Mouse (Mus musculus): Measurements from ENCODE around the gene Fam76a.
A peak's percentile ranks its signal among the peaks of the same experiment; 100 is the strongest.
"Not testable (repeated sequence)": the region's sequence is repeated elsewhere in the genome, so short reads cannot be mapped to it uniquely, and the experiment has no call there.

Fam76a gene

GRCm38 (mm10) chr4:132945261-132946046 is 23.1 kb upstream of the Fam76a start:
- peak; percentile 73 for DNase-seq (ENCODE audit: low spot score)

- DNase-seq (ENCODE audit: low spot score), result no peak
These were observed 22.4 kb upstream of the Fam76a start for GRCm38 (mm10) chr4:132944776-132945175.

GRCm38 (mm10) chr4:132944106-132944505 is 21.7 kb upstream of the Fam76a start:
- no peak for DNase-seq (ENCODE audit: low spot score)

- no peak for DNase-seq (ENCODE audit: low spot score)
These were observed 20.7 kb upstream of the Fam76a start for GRCm38 (mm10) chr4:132943088-132943487.

- no peak for DNase-seq (ENCODE audit: low spot score)
These were observed 18.8 kb upstream of the Fam76a start for GRCm38 (mm10) chr4:132941012-132941729.

- DNase-seq (ENCODE audit: low spot score), result peak; percentile 51
These were observed 17.2 kb upstream of the Fam76a start for GRCm38 (mm10) chr4:132939421-132940127.

- no peak for DNase-seq (ENCODE audit: low spot score)
These were observed 16.0 kb upstream of the Fam76a start for GRCm38 (mm10) chr4:132938181-132938941.

- DNase-seq (ENCODE audit: low spot score), result no peak
These were observed 12.3 kb upstream of the Fam76a start for GRCm38 (mm10) chr4:132934639-132935038.

- no peak for DNase-seq (ENCODE audit: low spot score)
These were observed 10.5 kb upstream of the Fam76a start for GRCm38 (mm10) chr4:132932752-132933404.

GRCm38 (mm10) chr4:132930784-132931183 is 8.4 kb upstream of the Fam76a start:
- peak; percentile 27 for DNase-seq (ENCODE audit: low spot score)

- not testable (repeated sequence) for DNase-seq (ENCODE audit: low spot score)
These were observed 4.2 kb upstream of the Fam76a start for GRCm38 (mm10) chr4:132926520-132926919.

GRCm38 (mm10) chr4:132922061-132922530 is 262 bp downstream of the Fam76a start:
- DNase-seq (ENCODE audit: low spot score), result no peak

GRCm38 (mm10) chr4:132921488-132921887 is 870 bp downstream of the Fam76a start:
- DNase-seq (ENCODE audit: low spot score), result no peak

- DNase-seq (ENCODE audit: low spot score), result no peak
These were observed 2.2 kb downstream of the Fam76a start for GRCm38 (mm10) chr4:132920171-132920570.

GRCm38 (mm10) chr4:132918493-132918892 is 3.9 kb downstream of the Fam76a start:
- DNase-seq (ENCODE audit: low spot score), result not testable (repeated sequence)

- DNase-seq (ENCODE audit: low spot score), result no peak
These were observed 10.2 kb downstream of the Fam76a start for GRCm38 (mm10) chr4:132912156-132912555.

GRCm38 (mm10) chr4:132905843-132906360 is 16.5 kb downstream of the Fam76a start:
- no peak for DNase-seq (ENCODE audit: low spot score)

- no peak for DNase-seq (ENCODE audit: low spot score)
These were observed 17.5 kb downstream of the Fam76a start for GRCm38 (mm10) chr4:132904765-132905309.

GRCm38 (mm10) chr4:132904071-132904470 is 18.3 kb downstream of the Fam76a start:
- DNase-seq (ENCODE audit: low spot score), result no peak

- DNase-seq (ENCODE audit: low spot score), result no peak
These were observed 24.2 kb downstream of the Fam76a start for GRCm38 (mm10) chr4:132898197-132898596.

- DNase-seq (ENCODE audit: low spot score), result no peak
These were observed 28.0 kb downstream of the Fam76a start for GRCm38 (mm10) chr4:132894402-132894801.

All from spleen, adult 12 weeks (tissue).